Mouse (Mus musculus): ENCODE data around the gene Gja4. TPM values are rescaled to one million over a fixed set of nuclear protein-coding genes. Genes with fewer than 3 reads are reported as not detected.

Gja4 gene
- polyA plus RNA-seq, 1 experiment from 2014 or later = 42.2 TPM

DNA sequence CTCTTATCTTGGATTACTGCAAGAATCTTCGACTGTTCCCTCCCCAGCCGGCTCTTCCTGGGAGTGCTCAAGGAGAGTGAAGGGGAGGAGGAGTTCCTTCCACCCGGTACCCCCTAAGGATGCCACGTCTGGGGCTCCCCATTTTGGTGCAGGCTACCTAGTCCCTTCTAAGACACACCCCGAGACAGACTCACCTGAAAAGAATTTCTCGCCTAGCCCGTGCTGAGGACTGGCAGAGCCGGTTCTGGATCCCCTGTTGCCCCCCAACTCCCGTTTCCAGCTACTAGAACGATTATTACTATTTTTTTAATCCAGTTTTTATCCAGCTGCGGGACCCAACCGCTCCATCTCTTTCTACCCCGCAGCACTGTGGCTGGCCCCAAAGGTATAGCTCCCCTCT, 15.9 kb upstream of the Gja4 start:
- Histone ChIP-seq H3K27ac (replicated peaks in 1 of 2; ENCODE audit: control insufficient read depth in 1 of 2, insufficient read depth in 1 of 2, low read depth in 2 of 2, low read length in 2 of 2) (no peak overlapping the region), H3K4me1 (ENCODE audit: control insufficient read depth in 2 of 2, insufficient read depth in 2 of 2, low read length in 2 of 2) (peaks cover 5 to 10% of the 10 kb centered on the region in 2 experiments; a peak in 3 of 4 replicates), H3K36me3 (ENCODE audit: control insufficient read depth, insufficient read depth, low read length) (no peaks in the 10 kb centered on the region), H3K9me3 (ENCODE audit: control insufficient read depth, low read length) (no peaks in the 10 kb centered on the region), H3K9ac (ENCODE audit: low read length) (no peak overlapping the region), H3K4me3 (ENCODE audit: control insufficient read depth in 1 of 2, insufficient read depth in 1 of 2, low read depth in 1 of 2, low read length in 2 of 2) (peak overlapping the region in 1 of 2 experiments; percentile 13; a peak in 1 of 4 replicates), H3K4me2 (ENCODE audit: low read length) (peak overlapping the region; percentile 53), H3K27me3 (ENCODE audit: control insufficient read depth, insufficient read depth, low read length) (peaks cover 75% of the 10 kb centered on the region)
- no peak for ATAC-seq (ENCODE audit: insufficient number of reproducible peaks, insufficient read depth, low FRiP score, low read depth)
- WGBS = 2% methylated on average over 13 of the region's 13 CpGs

DNA sequence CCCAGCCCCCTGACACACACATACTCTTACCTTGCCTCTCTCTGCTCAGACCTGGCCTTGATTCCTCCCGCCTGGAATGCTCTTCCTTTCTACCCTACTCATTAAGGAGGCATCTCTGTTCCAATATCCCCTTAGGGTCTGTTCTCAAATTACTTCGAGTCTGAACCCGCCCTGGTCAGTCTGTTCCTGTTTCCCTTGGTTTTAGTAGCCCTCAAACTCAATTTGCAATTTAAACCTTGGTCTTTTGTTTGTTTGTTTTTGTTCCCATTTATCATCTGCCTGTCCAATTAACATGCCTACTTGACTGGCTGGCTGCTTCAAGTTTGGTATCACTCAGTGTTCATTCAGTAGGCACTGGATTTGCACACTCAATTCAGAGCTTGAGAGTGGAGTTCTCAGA, 15.2 kb upstream of the Gja4 start:
- Histone ChIP-seq H3K36me3 (ENCODE audit: control insufficient read depth, insufficient read depth, low read length) (no peaks in the 10 kb centered on the region), H3K4me2 (ENCODE audit: low read length) (no peak overlapping the region), H3K27me3 (ENCODE audit: control insufficient read depth, insufficient read depth, low read length) (peaks cover 73% of the 10 kb centered on the region), H3K9ac (ENCODE audit: low read length) (no peak overlapping the region), H3K4me3 (ENCODE audit: control insufficient read depth in 1 of 2, insufficient read depth in 1 of 2, low read depth in 1 of 2, low read length in 2 of 2) (no peak overlapping the region), H3K9me3 (ENCODE audit: control insufficient read depth, low read length) (no peaks in the 10 kb centered on the region), H3K4me1 (ENCODE audit: control insufficient read depth in 2 of 2, insufficient read depth in 2 of 2, low read length in 2 of 2) (peaks cover 5 to 10% of the 10 kb centered on the region in 2 experiments; a peak in 3 of 4 replicates), H3K27ac (replicated peaks in 1 of 2; ENCODE audit: control insufficient read depth in 1 of 2, insufficient read depth in 1 of 2, low read depth in 2 of 2, low read length in 2 of 2) (no peak overlapping the region)
- WGBS = 22% methylated on average over 3 of the region's 3 CpGs
- ATAC-seq (ENCODE audit: insufficient number of reproducible peaks, insufficient read depth, low FRiP score, low read depth) = no peak

DNA sequence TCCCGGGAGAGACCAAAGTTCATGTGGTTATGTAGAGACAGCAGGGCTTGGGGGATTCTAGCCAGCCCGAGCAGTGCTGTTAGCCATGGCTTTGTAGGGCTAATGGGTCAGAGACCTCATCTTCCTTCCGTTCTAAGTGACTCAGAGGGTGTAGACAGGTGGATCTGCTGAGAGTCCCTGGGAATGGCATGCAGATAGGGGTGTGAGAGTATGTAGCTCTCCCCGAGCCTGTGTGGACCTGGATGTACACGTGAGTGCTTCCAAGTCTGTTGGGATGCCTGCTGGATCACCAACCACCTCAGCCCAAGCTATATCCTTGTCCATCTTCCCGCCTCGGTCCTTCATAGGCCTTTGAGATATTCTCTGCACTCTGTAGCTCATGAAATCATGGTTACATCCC, 14.5 kb upstream of the Gja4 start:
- H3K27me3 ChIP-seq (ENCODE audit: control insufficient read depth, insufficient read depth, low read length) = peaks cover 73% of the 10 kb centered on the region
- 44% methylated on average over 7 of the region's 7 CpGs for WGBS
- no peak overlapping the region for H3K27ac ChIP-seq (replicated peaks in 1 of 2; ENCODE audit: control insufficient read depth in 1 of 2, insufficient read depth in 1 of 2, low read depth in 2 of 2, low read length in 2 of 2)

DNA sequence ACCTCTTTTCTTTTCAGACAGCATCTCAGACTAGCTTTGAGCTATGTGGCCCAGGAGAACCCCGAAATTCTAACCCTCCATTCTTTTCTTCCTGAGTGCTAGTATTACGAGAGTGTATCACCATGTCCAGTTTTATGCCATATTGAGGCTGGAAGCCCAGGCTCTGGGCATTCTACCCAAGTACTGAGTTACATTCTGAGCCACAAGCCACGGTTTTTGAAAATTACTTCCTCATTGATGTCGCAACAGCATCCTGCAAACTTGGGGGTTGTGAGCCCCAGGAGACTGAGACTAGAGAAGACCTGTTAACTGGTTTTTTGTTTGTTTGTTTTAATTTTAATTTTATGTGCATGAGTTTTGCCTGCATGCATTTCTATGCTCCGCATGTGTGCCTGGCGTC, 13.9 kb upstream of the Gja4 start:
- 55% methylated on average over 6 of the region's 6 CpGs for WGBS
- Histone ChIP-seq H3K9me3 (ENCODE audit: control insufficient read depth, low read length) (no peaks in the 10 kb centered on the region), H3K9ac (ENCODE audit: low read length) (no peak overlapping the region), H3K36me3 (ENCODE audit: control insufficient read depth, insufficient read depth, low read length) (no peaks in the 10 kb centered on the region), H3K4me1 (ENCODE audit: control insufficient read depth in 2 of 2, insufficient read depth in 2 of 2, low read length in 2 of 2) (peaks cover 5 to 10% of the 10 kb centered on the region in 2 experiments; a peak in 3 of 4 replicates), H3K27ac (replicated peaks in 1 of 2; ENCODE audit: control insufficient read depth in 1 of 2, insufficient read depth in 1 of 2, low read depth in 2 of 2, low read length in 2 of 2) (no peak overlapping the region), H3K27me3 (ENCODE audit: control insufficient read depth, insufficient read depth, low read length) (peaks cover 73% of the 10 kb centered on the region), H3K4me2 (ENCODE audit: low read length) (no peak overlapping the region), H3K4me3 (ENCODE audit: control insufficient read depth in 1 of 2, insufficient read depth in 1 of 2, low read depth in 1 of 2, low read length in 2 of 2) (no peak overlapping the region)
- no peak for ATAC-seq (ENCODE audit: insufficient number of reproducible peaks, insufficient read depth, low FRiP score, low read depth)

More for the DNA sequence above, 14.5 kb upstream of the Gja4 start:
- Histone ChIP-seq H3K4me3 (ENCODE audit: control insufficient read depth in 1 of 2, insufficient read depth in 1 of 2, low read depth in 1 of 2, low read length in 2 of 2) (no peak overlapping the region), H3K4me1 (ENCODE audit: control insufficient read depth in 2 of 2, insufficient read depth in 2 of 2, low read length in 2 of 2) (peaks cover 5 to 10% of the 10 kb centered on the region in 2 experiments; a peak in 3 of 4 replicates), H3K4me2 (ENCODE audit: low read length) (no peak overlapping the region), H3K9ac (ENCODE audit: low read length) (no peak overlapping the region), H3K36me3 (ENCODE audit: control insufficient read depth, insufficient read depth, low read length) (no peaks in the 10 kb centered on the region), H3K9me3 (ENCODE audit: control insufficient read depth, low read length) (no peaks in the 10 kb centered on the region)
- ATAC-seq (ENCODE audit: insufficient number of reproducible peaks, insufficient read depth, low FRiP score, low read depth) = no peak

DNA sequence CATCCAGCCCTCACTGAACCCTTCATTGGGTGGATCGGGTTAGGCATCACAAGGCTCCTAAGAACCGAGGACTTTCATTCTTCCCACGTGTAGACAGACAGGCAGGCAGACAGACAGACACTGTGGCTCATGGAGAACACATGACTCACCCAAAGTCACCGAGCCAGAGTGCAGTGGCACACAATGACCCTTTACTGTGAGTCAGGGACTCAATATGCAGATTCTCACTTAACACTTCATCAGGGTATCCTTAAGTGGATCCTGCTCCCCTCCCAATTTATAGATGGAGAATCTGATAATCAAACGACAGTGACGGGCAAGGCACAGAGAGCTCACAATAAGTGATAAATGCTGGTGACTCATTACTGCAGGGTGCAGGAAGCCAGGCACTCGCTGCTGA, 13.4 kb upstream of the Gja4 start:
- H3K4me3 ChIP-seq (ENCODE audit: control insufficient read depth in 1 of 2, insufficient read depth in 1 of 2, low read depth in 1 of 2, low read length in 2 of 2) = no peak overlapping the region
- no peak overlapping the region for H3K4me2 ChIP-seq (ENCODE audit: low read length)
- H3K4me1 ChIP-seq (ENCODE audit: control insufficient read depth in 2 of 2, insufficient read depth in 2 of 2, low read length in 2 of 2) = peaks cover 5 to 10% of the 10 kb centered on the region in 2 experiments; a peak in 3 of 4 replicates
- no peak overlapping the region for H3K9ac ChIP-seq (ENCODE audit: low read length)
- H3K36me3 ChIP-seq (ENCODE audit: control insufficient read depth, insufficient read depth, low read length) = no peaks in the 10 kb centered on the region
- no peaks in the 10 kb centered on the region for H3K9me3 ChIP-seq (ENCODE audit: control insufficient read depth, low read length)
- H3K27me3 ChIP-seq (ENCODE audit: control insufficient read depth, insufficient read depth, low read length) = peaks cover 69% of the 10 kb centered on the region
- no peak overlapping the region for H3K27ac ChIP-seq (replicated peaks in 1 of 2; ENCODE audit: control insufficient read depth in 1 of 2, insufficient read depth in 1 of 2, low read depth in 2 of 2, low read length in 2 of 2)
- 21% methylated on average over 7 of the region's 7 CpGs for WGBS
- ATAC-seq (ENCODE audit: insufficient number of reproducible peaks, insufficient read depth, low FRiP score, low read depth) = no peak

DNA sequence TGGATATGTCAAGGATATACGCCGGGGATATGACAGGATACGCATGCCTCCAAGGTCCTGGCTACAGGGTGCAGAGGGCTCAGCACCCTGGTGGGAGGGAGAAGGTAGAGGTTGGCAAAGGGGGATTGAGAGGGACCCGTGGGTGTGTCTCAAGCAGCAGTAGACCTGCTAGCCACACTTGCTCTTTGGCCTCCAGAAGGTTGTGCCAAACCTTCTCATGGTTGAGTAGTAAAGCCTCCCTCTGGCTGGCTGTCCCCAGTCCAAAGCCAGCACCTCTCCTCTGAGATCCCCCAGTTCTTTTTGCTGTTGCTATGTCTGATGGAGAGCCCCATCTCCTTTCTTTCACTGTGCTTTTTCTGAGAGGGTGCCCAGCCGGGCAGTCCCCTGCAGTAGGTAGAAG, 11.4 kb upstream of the Gja4 start:
- Histone ChIP-seq H3K27me3 (ENCODE audit: control insufficient read depth, insufficient read depth, low read length) (peaks cover 49% of the 10 kb centered on the region), H3K36me3 (ENCODE audit: control insufficient read depth, insufficient read depth, low read length) (no peaks in the 10 kb centered on the region), H3K4me3 (ENCODE audit: control insufficient read depth in 1 of 2, insufficient read depth in 1 of 2, low read depth in 1 of 2, low read length in 2 of 2) (no peak overlapping the region), H3K9me3 (ENCODE audit: control insufficient read depth, low read length) (no peaks in the 10 kb centered on the region), H3K4me2 (ENCODE audit: low read length) (no peak overlapping the region), H3K27ac (replicated peaks in 1 of 2; ENCODE audit: control insufficient read depth in 1 of 2, insufficient read depth in 1 of 2, low read depth in 2 of 2, low read length in 2 of 2) (no peak overlapping the region), H3K9ac (ENCODE audit: low read length) (no peak overlapping the region), H3K4me1 (ENCODE audit: control insufficient read depth in 2 of 2, insufficient read depth in 2 of 2, low read length in 2 of 2) (peaks cover 0 to 5% of the 10 kb centered on the region in 2 experiments; a peak in 3 of 4 replicates)
- WGBS = 82% methylated on average over 5 of the region's 5 CpGs
- no peak for ATAC-seq (ENCODE audit: insufficient number of reproducible peaks, insufficient read depth, low FRiP score, low read depth)

DNA sequence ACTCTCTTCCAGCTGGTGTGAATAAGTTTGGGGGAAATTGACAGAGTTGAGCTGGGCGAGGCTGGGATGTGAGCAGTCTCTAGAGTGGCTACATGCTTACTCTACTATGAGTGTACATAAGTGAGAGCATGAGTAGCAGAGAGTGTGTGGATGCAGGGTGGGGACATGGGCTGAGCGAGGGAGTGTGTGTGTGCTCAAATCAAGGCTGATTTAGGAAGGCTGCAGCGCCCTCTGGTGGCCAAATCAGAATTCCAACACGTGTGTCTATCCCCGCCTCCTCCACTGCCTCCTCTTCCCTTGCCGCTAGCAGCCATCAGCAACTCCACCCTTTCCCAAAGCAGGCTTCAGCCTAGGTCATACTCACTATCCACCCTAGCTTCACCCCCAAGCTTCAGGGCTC, 10.9 kb upstream of the Gja4 start:
- Histone ChIP-seq H3K27me3 (ENCODE audit: control insufficient read depth, insufficient read depth, low read length) (peaks cover 44% of the 10 kb centered on the region), H3K9ac (ENCODE audit: low read length) (no peak overlapping the region), H3K4me3 (ENCODE audit: control insufficient read depth in 1 of 2, insufficient read depth in 1 of 2, low read depth in 1 of 2, low read length in 2 of 2) (no peak overlapping the region), H3K27ac (replicated peaks in 1 of 2; ENCODE audit: control insufficient read depth in 1 of 2, insufficient read depth in 1 of 2, low read depth in 2 of 2, low read length in 2 of 2) (no peak overlapping the region), H3K9me3 (ENCODE audit: control insufficient read depth, low read length) (no peaks in the 10 kb centered on the region), H3K36me3 (ENCODE audit: control insufficient read depth, insufficient read depth, low read length) (no peaks in the 10 kb centered on the region), H3K4me2 (ENCODE audit: low read length) (no peak overlapping the region), H3K4me1 (ENCODE audit: control insufficient read depth in 2 of 2, insufficient read depth in 2 of 2, low read length in 2 of 2) (peaks cover 0 to under 1% of the 10 kb centered on the region in 2 experiments; a peak in 1 of 4 replicates)
- no peak for ATAC-seq (ENCODE audit: insufficient number of reproducible peaks, insufficient read depth, low FRiP score, low read depth)
- WGBS = 10% methylated on average over 6 of the region's 6 CpGs

DNA sequence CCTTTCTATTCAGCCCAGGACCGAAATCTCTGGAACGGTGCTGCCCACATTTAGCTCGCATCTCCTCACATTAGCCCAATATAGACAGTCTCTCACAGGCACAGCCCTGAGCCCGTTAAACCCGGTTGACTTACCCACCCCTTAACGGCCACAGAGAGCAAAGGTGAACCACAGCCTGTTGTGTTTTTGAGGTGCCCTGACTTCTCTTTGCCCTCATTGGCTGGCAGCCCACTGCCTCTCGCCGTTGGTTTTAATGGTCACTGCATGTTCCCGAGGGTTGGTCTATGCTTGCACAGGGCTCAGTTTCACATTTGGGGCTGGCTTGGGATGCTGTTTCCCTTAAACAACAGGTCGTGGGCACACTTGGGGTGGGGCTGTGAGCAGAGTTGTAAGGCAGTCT, 10.5 kb upstream of the Gja4 start:
- Histone ChIP-seq H3K27me3 (ENCODE audit: control insufficient read depth, insufficient read depth, low read length) (peaks cover 39% of the 10 kb centered on the region), H3K9ac (ENCODE audit: low read length) (no peak overlapping the region)

More for the DNA sequence above, 10.5 kb upstream of the Gja4 start:
- no peak overlapping the region for H3K4me2 ChIP-seq (ENCODE audit: low read length)
- 77% methylated on average over 10 of the region's 10 CpGs for whole genome bisulfite sequencing
- no peak overlapping the region for H3K4me3 ChIP-seq (ENCODE audit: control insufficient read depth in 1 of 2, insufficient read depth in 1 of 2, low read depth in 1 of 2, low read length in 2 of 2)
- no peaks in the 10 kb centered on the region for H3K4me1 ChIP-seq (ENCODE audit: control insufficient read depth in 2 of 2, insufficient read depth in 2 of 2, low read length in 2 of 2)
- no peaks in the 10 kb centered on the region for H3K9me3 ChIP-seq (ENCODE audit: control insufficient read depth, low read length)
- ATAC-seq (ENCODE audit: insufficient number of reproducible peaks, insufficient read depth, low FRiP score, low read depth) = no peak
- no peak overlapping the region for H3K27ac ChIP-seq (replicated peaks in 1 of 2; ENCODE audit: control insufficient read depth in 1 of 2, insufficient read depth in 1 of 2, low read depth in 2 of 2, low read length in 2 of 2)
- no peaks in the 10 kb centered on the region for H3K36me3 ChIP-seq (ENCODE audit: control insufficient read depth, insufficient read depth, low read length)
